Mouse (Mus musculus) adrenal gland, postnatal 36 days (tissue): Measurements from ENCODE around the gene Arhgef19. TPM values are rescaled to one million over a fixed set of nuclear protein-coding genes. Genes with fewer than 3 reads are reported as not detected.

ENCODE experiments used
- DNase-seq, 2 experiments: peaks; one replicate each; pipeline ENCODE4 v3.0.0; 2021; ENCODE audit warnings: mixed read lengths in 1 of 2
- total RNA-seq, 2 experiments: library from RNA; stranded (reverse); gene quantifications; 2 replicates each; pipeline ENCODE4 v1.2.3; 2021

The Arhgef19 gene
- total RNA-seq, 2 experiments from 2014 or later = 31.2 to 75.4 TPM

DNA sequence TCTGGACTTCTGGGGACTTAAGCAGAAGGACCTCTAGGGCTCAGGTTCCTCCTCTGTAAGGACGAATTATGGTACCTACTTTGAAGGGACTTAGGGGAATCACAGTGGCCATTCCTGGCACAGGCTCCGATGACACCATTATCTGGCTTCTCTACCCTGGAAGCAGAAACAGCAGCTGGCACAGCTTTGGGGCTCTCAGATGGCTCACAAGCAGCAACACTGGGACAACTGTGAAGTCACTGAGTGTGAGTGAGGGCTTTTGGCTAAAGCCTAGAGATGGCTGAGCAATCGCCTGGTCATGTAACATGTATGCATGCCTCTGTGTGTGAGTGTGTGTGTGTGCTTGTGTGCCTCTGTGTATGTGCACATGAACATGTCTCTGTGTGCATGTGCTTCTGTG is 2.4 kb upstream of the Arhgef19 start:
- DNase-seq = no peak

DNA sequence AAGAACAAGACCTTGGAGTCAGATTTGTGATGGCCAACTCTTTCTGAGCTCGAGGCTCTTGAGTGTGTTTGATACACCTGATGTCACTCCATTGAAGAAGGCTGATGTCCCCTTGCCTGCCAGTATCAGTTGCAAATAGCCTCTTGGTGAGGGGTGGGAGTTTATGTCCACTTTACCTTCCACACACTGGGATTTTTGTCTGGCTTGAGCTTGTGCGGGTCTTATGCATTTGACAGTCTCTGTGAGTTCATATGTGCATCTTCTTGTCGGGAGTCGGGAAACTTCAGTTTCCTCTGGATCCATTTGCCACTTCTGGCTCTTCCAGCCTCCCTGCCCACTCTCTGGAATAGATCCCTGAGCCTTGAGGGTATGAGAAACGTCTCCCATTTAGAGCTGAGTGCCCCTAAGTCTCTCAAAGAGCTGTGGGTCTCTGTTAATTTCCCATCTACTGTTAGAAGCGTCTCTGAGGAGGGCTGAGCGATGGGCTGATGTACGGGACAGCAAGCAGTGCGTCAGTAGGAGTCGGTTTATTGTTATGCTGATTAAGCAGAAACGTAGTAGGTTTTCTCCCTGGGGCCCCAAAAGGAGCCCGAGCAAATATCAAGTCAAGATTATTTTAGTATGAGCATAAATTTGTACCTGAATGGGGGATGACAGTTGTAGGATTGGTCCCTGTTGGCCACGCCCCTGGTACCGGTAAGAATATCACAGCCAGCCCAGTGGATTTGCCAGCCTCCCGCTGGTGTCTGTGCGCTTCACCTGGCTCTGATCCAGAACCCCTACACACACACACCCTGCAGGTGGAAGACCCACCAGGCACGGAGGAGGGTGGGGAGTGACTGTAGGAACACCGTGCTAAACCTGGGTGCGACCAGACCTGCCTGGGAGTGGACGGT is 559 bp upstream of the Arhgef19 start:
- DNase-seq = no peak

DNA sequence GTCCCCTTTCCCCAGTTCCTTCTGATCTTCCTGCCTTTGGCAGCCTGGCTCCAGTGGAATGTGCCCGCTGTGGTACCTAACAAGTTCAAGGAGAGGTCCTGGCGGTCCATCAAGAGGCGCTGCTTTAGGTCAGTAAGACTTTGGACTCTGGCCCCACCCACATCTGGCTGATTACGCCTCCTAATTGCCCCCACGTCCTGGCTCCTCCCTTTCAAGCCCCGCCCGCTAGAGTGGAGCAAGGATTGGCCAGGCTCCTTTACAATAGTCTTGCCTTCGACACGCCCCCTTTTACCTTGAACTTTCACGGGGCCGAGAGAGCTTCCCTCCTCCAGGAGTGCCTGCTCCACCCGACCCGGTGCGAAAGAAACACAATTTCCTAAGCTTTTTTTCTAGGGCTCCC is 1.3 kb downstream of the Arhgef19 start:
- peak; percentile 89 to 91 for DNase-seq

DNA sequence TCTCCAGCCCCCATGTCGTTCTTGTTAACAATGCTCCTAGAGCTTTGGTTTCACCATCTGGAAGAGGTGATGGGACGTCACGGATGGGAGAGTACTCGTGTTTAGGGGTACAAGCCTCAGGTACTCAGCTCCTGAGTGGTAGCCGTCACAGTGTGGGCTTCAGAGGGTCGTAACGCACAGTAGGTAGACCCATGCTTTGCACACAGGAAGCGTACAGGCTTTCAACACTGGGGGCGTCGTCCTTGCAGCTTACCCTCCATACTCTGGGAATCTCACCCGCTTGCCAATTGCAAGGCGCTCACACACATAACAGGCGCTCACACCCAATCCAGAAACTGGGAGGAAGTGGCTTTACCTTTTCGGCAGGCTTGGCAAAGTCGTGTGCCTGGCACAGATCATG is 2.6 kb downstream of the Arhgef19 start:
- peak in 1 of 2 experiments; percentile 16 for DNase-seq

DNA sequence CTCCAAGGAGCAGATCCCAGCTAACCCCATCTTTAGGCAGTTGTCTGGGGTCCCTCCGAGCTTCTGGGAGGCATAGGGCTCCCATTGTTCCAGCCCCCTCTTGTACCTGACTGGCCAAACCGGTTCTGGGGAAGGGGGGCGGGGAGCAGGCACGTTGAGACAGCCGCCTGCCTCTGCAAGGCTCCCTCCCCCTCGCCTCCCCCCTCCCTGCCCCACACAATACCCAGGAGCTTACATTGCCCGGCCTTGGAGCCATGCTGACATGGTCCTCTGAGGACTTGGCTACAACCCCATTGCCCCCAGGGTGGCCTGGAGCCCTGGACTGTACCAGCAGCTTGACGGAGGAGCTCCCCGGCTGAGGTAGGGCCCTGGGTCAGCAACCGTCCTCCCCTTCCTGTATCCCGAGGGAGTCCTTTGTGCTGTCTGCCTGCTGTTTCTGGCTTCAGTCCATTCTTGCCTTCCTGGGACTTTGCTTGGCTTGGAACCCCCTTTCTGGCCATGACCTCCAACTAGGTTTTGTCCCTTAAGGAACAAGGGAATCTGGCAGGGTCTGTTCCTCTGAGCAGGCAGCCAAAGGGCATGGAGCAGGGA is 3.4 kb downstream of the Arhgef19 start:
- DNase-seq = peak; percentile 47 to 57

DNA sequence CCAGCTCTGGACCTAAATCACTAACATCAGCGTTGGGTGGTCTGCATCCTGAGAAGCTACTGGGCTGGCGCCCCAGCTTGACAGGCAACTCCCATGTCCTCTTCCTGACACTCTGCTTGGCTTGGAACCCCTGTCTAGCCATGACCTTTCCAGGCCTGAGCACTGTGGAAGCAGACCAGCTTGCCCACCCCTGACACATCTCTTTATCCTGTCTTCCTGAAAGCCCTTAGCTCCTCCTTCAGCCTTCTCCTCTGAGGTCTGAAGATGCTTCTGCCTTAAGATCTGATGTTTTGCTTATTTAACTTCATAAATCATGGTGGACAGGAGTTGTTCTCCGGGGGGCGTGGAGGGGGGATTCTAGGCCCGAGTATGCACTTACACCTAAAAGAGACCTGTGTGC is 4.3 kb downstream of the Arhgef19 start:
- DNase-seq = no peak

DNA sequence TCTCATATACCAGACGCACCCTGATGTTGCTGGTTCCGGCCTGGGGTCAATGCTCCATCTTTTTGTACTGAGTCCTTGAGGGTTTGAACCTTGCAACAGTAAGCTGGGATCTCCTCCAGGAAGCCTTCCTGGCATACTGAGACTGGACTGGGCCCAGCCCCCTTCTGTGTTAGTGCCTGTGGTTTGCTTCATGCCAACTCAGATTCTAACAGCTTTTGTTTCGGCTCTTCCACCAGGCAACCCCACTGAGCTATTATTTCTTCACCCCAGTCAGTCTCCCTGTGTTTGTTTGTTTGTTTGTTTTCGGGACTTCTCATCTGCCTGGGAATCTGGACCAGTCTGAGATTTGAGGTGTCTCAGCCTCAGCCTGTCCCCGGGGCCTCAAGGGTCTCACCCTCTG is 5.1 kb downstream of the Arhgef19 start:
- no peak for DNase-seq

DNA sequence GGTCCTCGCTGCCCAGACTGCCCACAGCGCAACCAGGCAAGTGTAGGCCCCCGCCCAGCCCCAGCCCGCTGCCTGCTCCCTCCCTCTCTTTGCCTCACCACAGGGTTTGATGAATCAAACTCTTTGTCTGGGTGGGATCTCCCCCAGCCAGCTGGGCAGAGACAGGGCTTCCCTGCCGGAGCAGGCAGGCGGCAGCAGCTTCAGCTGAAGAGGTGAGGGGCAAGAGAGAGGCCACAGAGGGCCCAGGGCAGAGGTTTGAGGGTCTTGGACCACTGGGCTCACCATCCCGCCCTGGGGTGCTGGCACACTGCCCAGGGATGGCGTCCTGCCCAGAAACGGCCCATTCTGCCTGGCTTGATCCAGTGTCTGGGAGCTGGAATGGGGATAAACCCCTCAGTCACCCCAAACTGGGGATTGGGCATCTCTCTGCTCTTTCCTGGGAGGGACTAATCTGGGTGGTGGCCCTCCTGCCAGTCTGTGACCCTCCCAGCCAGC is 5.7 kb downstream of the Arhgef19 start:
- DNase-seq = peak; percentile 86 to 89

DNA sequence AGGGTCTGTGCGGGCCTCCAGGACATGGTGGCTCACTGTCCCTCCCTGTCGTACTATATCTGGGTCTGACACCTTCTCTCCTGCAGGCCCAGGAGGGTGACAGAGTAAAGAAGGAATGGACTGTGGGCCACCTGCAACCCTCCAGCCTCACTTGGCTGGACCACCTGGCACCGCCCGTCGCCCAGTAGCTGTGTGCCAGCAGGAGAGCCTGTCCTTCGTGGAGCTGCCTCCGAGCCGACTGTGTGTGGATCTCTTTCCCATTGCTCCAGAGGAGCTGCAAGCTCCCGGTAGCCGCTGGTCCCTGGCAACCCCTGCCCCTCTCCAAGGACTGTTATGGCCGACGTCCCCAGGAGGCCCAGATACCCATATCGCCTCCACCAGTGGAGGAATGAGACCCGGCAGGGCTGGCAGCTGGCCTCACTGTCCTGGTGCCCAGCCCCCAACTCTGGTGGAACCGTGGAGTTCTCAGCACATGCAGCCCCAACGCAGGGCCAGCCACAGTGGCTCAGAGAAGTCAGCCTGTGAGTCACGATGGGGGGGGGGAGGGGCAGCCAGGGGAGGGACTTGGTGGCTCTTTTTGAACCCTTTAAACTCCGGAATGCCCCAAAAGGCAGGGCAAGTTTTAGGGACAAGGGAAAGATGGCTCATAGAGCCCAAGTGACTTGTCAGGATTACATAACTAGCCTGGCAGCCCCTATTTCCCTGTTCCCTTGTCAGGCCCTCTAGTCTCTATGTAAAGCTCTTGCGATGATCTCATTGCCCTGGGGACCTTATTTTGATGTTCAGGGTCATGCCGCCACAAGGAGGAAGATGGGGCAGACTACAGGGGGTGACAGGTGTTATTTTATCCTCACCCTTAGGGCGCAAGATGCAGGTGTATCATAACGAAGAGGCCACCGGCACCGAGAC is 7.0 kb downstream of the Arhgef19 start:
- DNase-seq = peak; percentile 60 to 76

DNA sequence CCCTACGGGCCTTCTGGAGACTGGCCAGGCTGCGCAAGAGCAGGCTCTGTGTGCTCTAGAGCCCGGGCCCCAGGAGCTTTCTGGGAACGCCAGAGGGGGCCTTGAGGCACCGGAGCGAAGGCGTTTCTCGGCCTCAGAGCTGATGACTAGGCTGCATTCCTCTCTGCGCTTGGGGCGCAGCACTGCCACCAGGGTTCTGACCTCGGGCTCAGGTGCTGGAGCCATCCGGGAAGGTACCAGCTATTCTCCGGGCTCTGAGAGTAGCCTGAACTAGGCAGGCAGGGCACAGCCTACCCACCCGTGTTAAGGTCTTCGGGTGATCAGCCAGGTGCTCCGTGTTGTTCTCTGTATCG is 7.7 kb downstream of the Arhgef19 start:
- peak; percentile 51 for DNase-seq

DNA sequence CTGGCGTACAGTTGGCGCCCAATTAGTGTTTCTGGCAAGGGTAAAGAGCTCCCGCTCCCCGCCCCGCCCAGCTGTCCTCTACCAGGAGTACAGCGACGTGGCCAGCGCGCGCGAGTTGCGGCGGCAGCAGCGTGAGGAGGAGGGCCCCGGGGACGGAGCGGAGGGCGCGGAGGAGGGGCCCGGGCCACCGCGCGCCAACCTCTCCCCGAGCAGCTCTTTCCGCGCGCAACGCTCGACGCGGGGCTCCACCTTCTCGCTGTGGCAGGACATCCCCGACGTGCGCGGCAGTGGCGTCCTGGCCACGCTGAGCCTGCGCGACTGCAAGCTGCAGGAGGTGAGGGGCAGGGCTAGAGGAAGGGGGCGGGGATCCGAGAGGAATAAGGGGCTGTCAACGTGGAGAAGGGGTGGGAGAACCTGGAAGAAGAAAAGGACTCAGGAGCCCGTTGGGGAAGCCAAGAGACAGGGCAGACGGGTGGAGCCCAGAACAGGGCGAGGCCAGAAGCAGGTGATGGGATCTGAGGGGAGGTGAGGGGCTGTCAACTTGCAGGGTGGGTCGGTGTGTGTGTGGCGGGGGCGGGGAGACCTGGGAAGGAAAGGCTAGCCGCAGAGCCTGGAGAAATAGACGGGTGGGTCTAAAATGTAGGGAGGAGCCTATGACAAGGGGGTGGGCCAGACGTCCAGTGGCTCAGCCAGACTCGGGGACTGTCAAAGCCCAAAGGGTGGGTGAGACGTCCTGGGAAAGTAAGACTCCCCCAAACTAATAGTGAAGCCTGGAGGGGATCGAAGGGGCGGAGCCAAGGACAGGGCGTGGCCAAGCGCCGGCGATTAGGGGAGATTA is 8.7 kb downstream of the Arhgef19 start:
- peak; percentile 63 to 73 for DNase-seq

DNA sequence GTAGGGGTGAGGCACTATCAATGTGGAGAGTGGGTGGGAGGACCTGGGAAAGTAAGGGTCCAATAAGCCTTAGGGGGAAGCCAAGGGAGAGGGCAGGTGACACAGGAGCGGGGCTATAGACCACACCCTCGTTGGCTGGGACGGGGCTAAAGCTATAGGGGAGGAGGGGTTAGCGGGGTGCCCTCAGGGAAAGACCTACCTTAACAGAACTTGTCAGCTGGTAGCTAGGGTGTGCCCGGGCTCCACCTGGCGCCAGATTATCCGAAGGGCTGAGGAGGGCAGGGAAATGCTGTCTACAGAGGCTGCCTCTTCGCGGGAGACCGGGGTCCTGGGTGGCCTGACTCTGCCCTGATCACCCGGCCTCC is 9.3 kb downstream of the Arhgef19 start:
- no peak for DNase-seq

DNA sequence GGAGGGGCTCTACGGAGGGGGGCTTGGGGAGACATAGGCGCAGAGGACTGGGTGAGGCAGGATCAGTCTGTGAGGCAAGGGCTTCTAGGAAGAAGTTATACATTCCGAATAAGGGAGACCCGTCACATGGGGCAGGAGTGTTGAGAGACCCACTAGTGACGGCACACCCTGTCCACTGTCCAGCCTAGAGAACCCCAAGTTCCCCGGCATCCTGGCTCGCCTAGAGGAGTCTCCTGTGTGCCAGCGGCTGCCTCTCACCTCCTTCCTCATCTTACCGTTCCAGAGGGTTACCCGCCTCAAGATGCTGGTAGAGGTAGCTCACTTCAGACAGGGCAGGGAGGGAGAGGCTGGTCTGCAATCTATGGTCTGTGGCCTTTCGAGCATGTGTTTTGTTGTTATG is 10.1 kb downstream of the Arhgef19 start:
- no peak for DNase-seq

DNA sequence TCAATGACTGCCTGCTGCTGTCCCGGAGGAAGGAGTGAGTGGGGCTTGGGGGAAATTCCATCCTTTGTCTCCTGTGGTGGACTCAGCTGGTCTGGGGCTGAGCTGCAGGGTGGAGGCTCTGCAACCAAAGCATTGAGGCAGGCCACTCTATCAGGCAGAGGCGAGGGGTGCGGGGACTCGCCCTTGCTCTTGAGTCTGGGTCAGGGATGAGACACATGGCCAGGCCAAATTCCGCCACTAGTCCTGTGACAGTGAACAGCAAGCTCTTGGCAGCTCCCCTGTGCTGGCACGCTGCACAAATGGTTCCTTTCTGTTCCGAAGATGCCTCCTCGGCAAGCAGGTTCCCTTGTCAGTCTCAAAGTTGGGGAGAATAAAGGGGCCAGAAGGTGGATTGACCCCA is 11.8 kb downstream of the Arhgef19 start:
- DNase-seq = no peak

DNA sequence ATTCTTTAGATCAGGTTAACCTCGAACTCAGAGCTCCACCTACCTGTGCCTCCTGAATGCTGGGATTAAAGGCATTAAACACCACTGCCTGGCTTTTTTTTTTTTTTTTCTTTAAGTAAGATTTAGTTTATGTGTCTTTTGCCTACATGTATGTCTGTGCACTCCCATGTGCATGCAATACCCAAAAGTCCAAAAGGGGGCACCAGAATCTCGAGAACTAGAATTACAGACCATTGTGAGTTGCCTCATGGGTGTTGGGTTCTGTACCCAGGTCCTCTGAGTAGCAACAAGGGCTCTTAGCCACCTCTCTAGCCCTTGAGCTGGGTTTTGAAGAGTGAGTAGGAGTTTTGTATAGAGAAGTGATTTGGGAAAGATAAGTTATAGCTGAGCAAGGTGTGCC is 13.3 kb downstream of the Arhgef19 start:
- no peak for DNase-seq

DNA sequence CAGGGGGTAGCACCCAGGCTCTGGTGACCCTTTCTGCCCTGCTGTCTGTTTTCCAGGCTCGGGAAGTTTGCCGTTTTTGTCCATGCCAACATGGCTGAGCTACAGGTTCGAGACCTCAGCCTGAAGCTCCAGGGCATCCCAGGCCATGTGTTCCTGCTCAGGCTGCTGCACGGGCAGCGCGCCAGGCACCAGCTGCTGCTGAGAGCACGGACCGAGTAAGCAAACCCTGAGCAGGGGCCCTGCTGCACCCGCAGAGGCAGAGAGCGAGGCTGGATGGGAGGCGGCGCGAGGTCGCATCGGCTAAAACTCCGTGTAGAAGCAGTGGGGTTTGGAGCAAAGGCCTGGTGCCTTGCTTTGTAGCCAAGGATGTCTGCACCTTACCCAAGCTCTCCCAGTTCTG is 14.9 kb downstream of the Arhgef19 start:
- DNase-seq = peak in 1 of 2 experiments; percentile 34

DNA sequence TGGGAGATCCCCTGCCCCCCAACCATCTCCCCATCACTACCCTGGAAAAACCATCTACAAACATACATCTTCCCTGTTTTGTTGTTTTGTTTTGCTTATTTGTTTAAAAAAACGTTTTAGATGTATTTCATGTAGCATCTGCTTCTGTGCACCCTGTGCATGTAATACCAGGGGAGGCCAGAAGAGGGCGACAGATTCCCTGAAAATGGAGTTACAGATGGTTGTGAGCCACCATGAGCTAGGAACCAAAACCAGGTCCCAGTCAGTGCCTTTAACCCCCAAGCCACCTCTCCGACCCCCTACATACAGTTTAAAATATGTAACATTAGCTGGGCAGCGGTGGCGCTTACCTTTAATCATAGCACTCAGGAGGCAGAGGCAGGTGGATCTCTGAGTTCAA is 18.1 kb downstream of the Arhgef19 start:
- peak in 1 of 2 experiments; percentile 27 for DNase-seq

DNA sequence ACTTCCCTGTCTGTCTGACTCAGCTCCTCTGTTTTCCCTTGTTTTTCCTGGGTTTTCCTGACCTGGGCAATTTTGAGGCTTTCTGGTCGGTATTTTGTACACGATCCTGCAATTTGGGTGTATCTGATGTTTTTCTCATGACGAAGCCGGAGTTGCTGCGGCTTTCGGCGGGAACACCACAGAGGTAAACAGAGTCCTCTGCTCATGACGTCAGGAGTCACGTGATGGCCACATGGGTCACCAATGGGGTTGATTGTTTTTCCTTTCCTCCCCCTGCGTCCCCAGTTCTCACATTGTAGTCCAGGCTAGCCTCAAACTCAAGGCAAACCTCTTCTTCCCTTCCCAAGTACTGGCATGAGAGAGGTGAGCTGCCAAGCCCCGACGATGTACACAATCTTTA is 20.1 kb downstream of the Arhgef19 start:
- DNase-seq = no peak

DNA sequence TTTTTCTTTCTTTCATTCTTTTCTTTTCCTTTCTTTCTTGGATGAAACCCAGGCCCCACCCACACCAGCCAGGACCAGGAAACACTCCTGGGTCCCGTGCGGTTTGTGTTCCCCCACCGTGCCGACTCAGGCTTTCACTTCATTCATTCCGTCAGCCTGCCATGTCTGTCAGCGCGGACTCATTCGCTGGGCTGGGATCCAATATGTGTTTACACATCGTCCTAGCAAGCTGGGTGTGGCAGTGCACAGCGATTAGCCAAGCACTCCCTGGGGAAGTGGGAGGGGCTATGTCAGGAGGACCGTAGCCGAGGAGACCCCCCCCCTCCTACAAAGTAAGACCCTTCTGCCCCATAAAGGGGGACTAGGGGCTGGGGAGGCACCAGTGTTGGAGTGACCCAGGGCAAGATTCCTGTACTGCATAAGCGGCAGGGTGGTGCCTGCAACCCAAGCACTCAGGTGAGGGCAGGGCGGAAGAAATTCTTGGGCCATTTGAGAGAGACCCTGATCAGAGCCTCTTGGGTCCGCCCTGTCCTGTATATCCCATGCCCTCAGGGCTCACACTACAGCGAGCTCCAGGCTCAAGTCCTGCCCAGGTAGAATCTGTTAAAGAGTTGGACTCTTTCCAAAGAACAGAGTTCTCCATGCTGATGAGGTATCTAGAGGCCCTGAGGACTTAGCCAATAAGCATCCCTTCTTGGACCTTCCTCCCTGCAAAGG is 20.9 kb downstream of the Arhgef19 start:
- DNase-seq = peak; percentile 69 to 79

DNA sequence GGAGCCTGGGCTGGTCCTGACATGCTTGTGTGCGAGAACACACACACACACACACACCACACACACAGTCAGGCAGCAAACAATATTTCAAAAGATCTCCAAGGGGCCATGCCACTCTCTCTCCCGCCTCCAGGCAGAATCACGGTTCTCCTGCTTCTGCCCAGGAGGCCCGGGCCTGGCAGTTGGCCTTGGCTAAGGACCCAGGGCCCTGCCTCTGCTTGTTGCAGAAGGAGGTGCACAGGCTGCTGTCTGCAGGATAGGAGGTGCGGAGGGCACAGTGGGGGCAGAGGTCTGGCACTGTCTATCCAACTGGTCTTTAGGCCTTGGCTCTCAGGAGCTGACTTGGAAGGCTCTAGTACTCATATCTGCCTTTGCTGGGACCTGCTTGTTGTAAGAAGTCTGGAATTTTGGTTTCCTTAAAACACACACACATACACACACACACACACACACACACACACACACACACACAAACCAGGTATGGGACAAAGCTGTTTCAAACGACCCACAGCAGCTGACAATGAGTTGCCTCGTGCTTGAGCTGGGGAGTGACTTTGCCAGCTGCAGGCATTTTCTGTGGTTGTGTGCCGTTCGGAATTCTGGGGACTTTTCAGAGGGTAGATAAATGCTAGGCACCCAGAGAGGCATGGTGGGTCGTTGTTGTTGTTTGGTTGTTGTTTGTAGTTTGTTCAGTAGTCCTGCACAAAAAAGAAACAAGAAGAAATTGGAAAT is 23.8 kb downstream of the Arhgef19 start:
- peak; percentile 43 to 59 for DNase-seq
